Comparison of ENCODE assay signal across 8 mouse cellular contexts in the genomic region with DNA sequence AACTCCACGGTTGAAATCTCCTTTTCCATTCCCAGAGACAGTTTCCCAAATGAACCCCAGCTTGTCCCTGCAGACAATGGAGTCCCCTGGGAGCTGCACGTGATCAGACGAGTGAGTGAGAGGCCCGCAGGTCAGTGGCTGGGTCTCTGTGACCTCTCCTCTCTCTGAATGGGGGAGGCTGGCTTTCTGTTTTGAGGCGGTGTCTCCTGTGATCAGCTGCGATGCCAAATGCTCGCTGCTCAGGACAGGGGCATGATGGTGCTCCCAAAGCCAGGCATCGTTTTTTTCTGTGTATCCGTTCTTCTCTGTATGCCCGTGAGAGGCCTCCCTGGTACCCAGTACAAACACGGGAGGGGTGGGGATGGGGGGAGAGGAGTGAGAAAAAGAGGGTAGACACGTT.
A peak's percentile ranks its signal among the peaks of the same experiment; 100 is the strongest.
DNase-seq lines count a peak whose midpoint lies in the region; ATAC-seq and TF ChIP-seq lines count a peak whose summit lies in the region.

No protein-coding gene starts in this region.

- no peaks in the 10 kb centered on the region for H3K27me3 ChIP-seq in lung, postnatal 0 days (replicated peaks; ENCODE audit: insufficient read depth, low read length)
- H3K27me3 ChIP-seq in heart, embryonic 14.5 days (ENCODE audit: control insufficient read depth, insufficient read depth, low read length): no peaks in the 10 kb centered on the region
- H3K27me3 ChIP-seq in stomach, embryonic 14.5 days (ENCODE audit: control insufficient read depth, insufficient read depth, low read length): no peaks in the 10 kb centered on the region

- no peak overlapping the region for H3K27ac ChIP-seq in lung, postnatal 0 days (ENCODE audit: low read length)
- H3K27ac ChIP-seq in heart, embryonic 14.5 days (replicated peaks in 1 of 2; ENCODE audit: control insufficient read depth in 1 of 2, insufficient read depth in 1 of 2, low read depth in 2 of 2, low read length in 2 of 2): no peak overlapping the region
- no peak overlapping the region for H3K27ac ChIP-seq in stomach, embryonic 14.5 days (ENCODE audit: low read length)

- TF ChIP-seq CTCF in lung, postnatal 0 days (IDR thresholded peaks at IDR 0.05): no peak

- no peak overlapping the region for H3K4me2 ChIP-seq in lung, postnatal 0 days (replicated peaks; ENCODE audit: low read depth, low read length)
- H3K4me2 ChIP-seq in heart, embryonic 14.5 days (ENCODE audit: low read length): peak overlapping the region; percentile 24
- no peak overlapping the region for H3K4me2 ChIP-seq in stomach, embryonic 14.5 days (replicated peaks; ENCODE audit: low read depth, low read length)

- no peaks in the 10 kb centered on the region for H3K36me3 ChIP-seq in lung, postnatal 0 days (ENCODE audit: insufficient read depth, low read length)
- H3K36me3 ChIP-seq in heart, embryonic 14.5 days (ENCODE audit: control insufficient read depth, insufficient read depth, low read length): no peaks in the 10 kb centered on the region
- H3K36me3 ChIP-seq in stomach, embryonic 14.5 days (ENCODE audit: control insufficient read depth, insufficient read depth, low read length): no peaks in the 10 kb centered on the region

- no peak for ATAC-seq in lung, postnatal 0 days
- ATAC-seq in heart, embryonic 14.5 days (ENCODE audit: insufficient number of reproducible peaks, insufficient read depth, low FRiP score, low read depth): no peak
- peak; percentile 54 for ATAC-seq in stomach, embryonic 14.5 days (ENCODE audit: insufficient number of reproducible peaks, insufficient read depth, low FRiP score, low read depth)
- no peak for ATAC-seq in inflammation-experienced regulatory T-cells, adult 6 months
- ATAC-seq in megakaryocyte-erythroid progenitor cell, adult 5-6 weeks (replicated peaks; ENCODE audit: low FRiP score, low TSS enrichment, poor library complexity, severe bottlenecking): no peak

- 0 out of 2 replicates have a peak, but pooled peaks cover 2% of the 10 kb centered on the region for H3K4me1 ChIP-seq in lung, postnatal 0 days (ENCODE audit: insufficient read depth, low read depth, low read length)
- peaks cover 8 to 11% of the 10 kb centered on the region in 2 experiments; a peak in 2 of 4 replicates for H3K4me1 ChIP-seq in heart, embryonic 14.5 days (ENCODE audit: control insufficient read depth in 2 of 2, insufficient read depth in 2 of 2, low read length in 2 of 2)
- peaks cover 6% of the 10 kb centered on the region; the same call in 1 of the 2 replicates for H3K4me1 ChIP-seq in stomach, embryonic 14.5 days (ENCODE audit: control insufficient read depth, insufficient read depth, low read length)

- 26% methylated on average over 12 of the region's 12 CpGs for WGBS in lung, postnatal 0 days
- 24% methylated on average over 12 of the region's 12 CpGs for WGBS in heart, embryonic 14.5 days
- WGBS in stomach, embryonic 14.5 days: 20% methylated on average over 12 of the region's 12 CpGs

- TF ChIP-seq EP300 in lung, postnatal 0 days (IDR thresholded peaks at IDR 0.05): no peak

- no peaks in the 10 kb centered on the region for H3K9me3 ChIP-seq in lung, postnatal 0 days (ENCODE audit: low read length)
- H3K9me3 ChIP-seq in heart, embryonic 14.5 days (ENCODE audit: control insufficient read depth, low read length): no peaks in the 10 kb centered on the region
- no peaks in the 10 kb centered on the region for H3K9me3 ChIP-seq in stomach, embryonic 14.5 days (ENCODE audit: control insufficient read depth, low read depth, low read length)

- H3K4me3 ChIP-seq in lung, postnatal 0 days (ENCODE audit: low read depth, low read length): no peak overlapping the region
- H3K4me3 ChIP-seq in heart, embryonic 14.5 days (ENCODE audit: control insufficient read depth in 1 of 2, insufficient read depth in 1 of 2, low read depth in 1 of 2, low read length in 2 of 2): no peak overlapping the region
- no peak overlapping the region for H3K4me3 ChIP-seq in stomach, embryonic 14.5 days (ENCODE audit: low read depth, low read length)

- no peak overlapping the region for H3K9ac ChIP-seq in lung, postnatal 0 days (replicated peaks; ENCODE audit: low read depth)
- no peak overlapping the region for H3K9ac ChIP-seq in heart, embryonic 14.5 days (ENCODE audit: low read length)
- no peak overlapping the region for H3K9ac ChIP-seq in stomach, embryonic 14.5 days (replicated peaks; ENCODE audit: low read depth, low read length)

- peak; percentile 8 for DNase-seq in lung, postnatal 0 days (ENCODE audit: low spot score)
- no peak for DNase-seq in lung, postnatal 4 days
- DNase-seq in kidney, postnatal 14 days: peak; percentile 54
- DNase-seq in adipocyte (ENCODE audit: low spot score): no peak

Comparison
In these comparisons a context has a peak if more than half of its experiments do, and no peak if none do; other contexts are left out.
1. DNase-seq: peak in lung, postnatal 0 days (single experiment) and kidney, postnatal 14 days (single experiment); none in lung, postnatal 4 days (0 of 2) and adipocyte (single experiment).